Mouse (Mus musculus): ENCODE measurements around the gene Get4. TPM values are rescaled to one million over a fixed set of nuclear protein-coding genes. Genes with fewer than 3 reads are reported as not detected.

Get4 gene
- polyA plus RNA-seq (2012; rRNA removed) = 54.0 and 62.4 TPM in 2 replicates

DNA sequence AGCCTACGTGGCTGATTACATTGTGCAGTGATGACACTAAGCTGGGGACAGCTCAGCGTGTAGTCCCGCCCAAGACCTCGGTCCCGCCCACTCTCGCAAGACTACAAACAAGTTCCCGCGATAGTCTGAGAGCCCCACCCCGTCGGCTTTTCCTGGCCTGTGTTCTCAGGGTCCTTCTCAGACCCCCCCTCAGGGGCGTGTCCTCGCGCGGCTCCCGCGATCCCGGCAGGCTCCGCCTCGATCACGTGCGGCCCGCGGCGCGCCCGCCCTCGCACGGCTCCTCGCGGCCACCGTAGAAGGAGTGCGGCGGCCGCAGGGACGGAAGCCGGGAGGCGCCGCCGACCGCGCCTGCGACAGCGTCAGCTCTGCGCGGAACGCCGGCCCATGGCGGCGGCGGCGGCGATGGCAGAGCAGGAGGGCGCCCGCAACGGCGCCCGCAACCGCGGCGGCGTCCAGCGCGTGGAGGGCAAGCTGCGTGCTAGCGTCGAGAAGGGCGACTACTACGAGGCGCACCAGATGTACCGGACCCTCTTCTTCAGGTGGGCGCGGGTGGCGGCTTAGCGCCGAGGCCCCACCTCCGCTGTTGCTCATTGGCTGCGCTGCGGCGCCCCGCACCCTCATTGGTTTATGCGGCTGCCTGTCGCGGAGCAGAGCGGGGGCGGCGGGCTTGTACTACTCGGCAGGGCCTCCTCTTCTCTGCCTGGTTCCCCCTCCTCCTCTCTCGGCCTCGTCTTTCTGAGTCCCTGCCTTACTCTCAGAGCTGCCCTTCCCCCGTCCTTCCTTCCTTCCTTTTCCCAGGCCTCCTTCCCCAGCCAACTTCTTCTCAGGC is at the start of gene Get4:
TSS of gene Get4 (plus strand) at position 244 of the 829 bp plus-strand sequence.

Other genes with a start within 250 kb of the Get4 start
- gene Prkar1b, start 102.3 kb upstream of the Get4 start, polyA plus RNA-seq (2012; rRNA removed) = 0.62 and 0.63 TPM in 2 replicates
- gene Dnaaf5, start 102.1 kb upstream of the Get4 start, polyA plus RNA-seq (2012; rRNA removed) = 5.3 and 6.4 TPM in 2 replicates
- 16.0 and 18.4 TPM in 2 replicates for gene Sun1, start 51.7 kb upstream of the Get4 start, polyA plus RNA-seq (2012; rRNA removed)
- 2.7 and 4.0 TPM in 2 replicates for gene Adap1, start 73.3 kb downstream of the Get4 start, polyA plus RNA-seq (2012; rRNA removed)
- 20.6 and 26.3 TPM in 2 replicates for gene Cox19, start 99.1 kb downstream of the Get4 start, polyA plus RNA-seq (2012; rRNA removed)
- gene Cyp2w1, start 100.3 kb downstream of the Get4 start, polyA plus RNA-seq (2012; rRNA removed) = 0.10 TPM in 1 of 2 replicates, not detected in the other
- gene Gpr146, start 125.4 kb downstream of the Get4 start, polyA plus RNA-seq (2012; rRNA removed) = 12.0 and 14.9 TPM in 2 replicates
- gene C130050O18Rik, start 153.0 kb downstream of the Get4 start, polyA plus RNA-seq (2012; rRNA removed) = 0.68 and 1.0 TPM in 2 replicates
- gene Gper1, start 170.8 kb downstream of the Get4 start, polyA plus RNA-seq (2012; rRNA removed) = 0.03 and 0.09 TPM in 2 replicates
- gene 3110082I17Rik, start 208.2 kb downstream of the Get4 start, polyA plus RNA-seq (2012; rRNA removed) = 11.8 and 12.1 TPM in 2 replicates
- 3.0 and 3.6 TPM in 2 replicates for gene Zfand2a, start 232.2 kb downstream of the Get4 start, polyA plus RNA-seq (2012; rRNA removed)